Mouse (Mus musculus): ENCODE data around the gene Agtpbp1.

DNA sequence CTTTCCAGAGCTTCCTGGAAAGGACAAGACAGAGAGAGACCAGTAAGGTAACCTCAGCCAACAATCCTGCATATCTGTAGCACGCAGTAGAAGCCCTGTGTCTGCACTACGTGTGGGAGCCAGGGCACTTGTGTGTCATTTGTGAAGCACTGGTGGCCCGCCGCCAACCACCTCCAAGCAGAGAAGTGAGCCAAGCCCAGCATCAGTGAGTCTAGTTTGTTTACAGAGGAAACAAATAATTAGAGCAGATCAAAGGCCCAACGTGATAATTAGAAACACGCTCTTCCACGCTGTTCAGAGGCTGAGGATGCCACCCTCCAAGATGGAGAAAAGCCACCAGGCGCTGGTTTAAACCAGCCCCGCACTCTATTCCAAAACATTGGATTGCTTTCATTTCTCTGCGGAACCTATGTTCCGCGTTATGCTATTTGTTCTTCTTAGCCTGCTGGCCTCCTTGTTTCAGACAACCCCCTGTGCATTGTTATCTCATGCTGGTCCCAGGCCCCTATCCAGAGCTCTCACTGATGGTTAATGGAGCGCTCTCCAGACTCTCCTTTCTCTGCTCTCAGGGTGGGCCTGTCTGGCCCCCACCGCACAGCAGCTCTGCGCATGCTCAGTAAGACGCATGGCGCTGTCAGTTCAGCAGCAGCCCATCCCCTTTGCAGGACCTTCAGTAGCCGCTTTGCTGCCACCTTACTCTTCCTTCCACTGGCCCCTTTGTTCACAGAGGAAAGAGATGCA is 153.7 kb downstream of the Agtpbp1 start:
- TF ChIP-seq CTCF (IDR thresholded peaks at IDR 0.05; ENCODE audit: low read depth, low read length) (no peak), GATA2 (IDR thresholded peaks at IDR 0.05; ENCODE audit: borderline replicate concordance, low read depth, low read length) (no peak), TAL1 (conservative IDR thresholded peaks at IDR 0.05; ENCODE audit: low read depth, low read length) (no peak)

All from G1E (cell line).